Mouse (Mus musculus) MEL (cell line): ENCODE measurements around the gene Phospho2. TPM values are rescaled to one million over a fixed set of nuclear protein-coding genes. Genes with fewer than 3 reads are reported as not detected.

Experiments used
- DNase-seq: peaks from one replicate; pipeline ENCODE4 v3.0.0; 2011; ENCODE audit warnings: low read depth, low spot score
- H3K27ac ChIP-seq: 2 replicates; pipeline ENCODE4 v1.5.1; 2012; ENCODE audit warnings: low read depth, mild to moderate bottlenecking, control low read depth, low read length, moderate library complexity; ENCODE audit not compliant: control insufficient read depth
- H3K27me3 ChIP-seq, 2 experiments: fragments of 150-350 bp in 1 of 2; sonication (generic) in 1 of 2; 2 replicates each; pipeline ENCODE4 v1.6.1; 2012; ENCODE audit warnings: low read length in 2 of 2, mild to moderate bottlenecking in 2 of 2, improper control_type of control experiment in 1 of 2, moderate library complexity in 1 of 2; ENCODE audit not compliant: insufficient read depth in 2 of 2, control insufficient read depth in 1 of 2
- H3K36me3 ChIP-seq, 2 experiments: 2 replicates each; pipeline ENCODE4 v1.6.1; 2012 to 2014; ENCODE audit warnings: low read length in 2 of 2, improper control_type of control experiment in 1 of 2, inconsistent platforms in 1 of 2, mild to moderate bottlenecking in 1 of 2; ENCODE audit not compliant: insufficient read depth in 2 of 2, control insufficient read depth in 1 of 2
- H3K4me1 ChIP-seq, 2 experiments: fragments of 150-350 bp in 1 of 2; sonication (generic) in 1 of 2; 2 replicates each; pipeline ENCODE4 v1.6.1; 2012; ENCODE audit warnings: low read length in 2 of 2, improper control_type of control experiment in 1 of 2, mild to moderate bottlenecking in 1 of 2; ENCODE audit not compliant: insufficient read depth in 2 of 2, control insufficient read depth in 1 of 2
- H3K4me3 ChIP-seq, 2 experiments: fragments of 150-350 bp in 1 of 2; sonication (generic) in 1 of 2; 2 replicates each; pipeline ENCODE4 v1.5.1; 2012; ENCODE audit warnings: low read depth in 2 of 2, low read length in 2 of 2, mild to moderate bottlenecking in 2 of 2, moderate library complexity in 2 of 2, control low read depth in 1 of 2, improper control_type of control experiment in 1 of 2; ENCODE audit not compliant: control insufficient read depth in 1 of 2, insufficient read depth in 1 of 2
- H3K79me2 ChIP-seq: 2 replicates; pipeline ENCODE4 v1.6.1; 2012; ENCODE audit warnings: mild to moderate bottlenecking, low read length, moderate library complexity; ENCODE audit not compliant: control insufficient read depth, poor library complexity, insufficient read depth
- H3K9ac ChIP-seq: 2 replicates; pipeline ENCODE4 v1.6.1; 2012; ENCODE audit warnings: low read depth, mild to moderate bottlenecking, control low read depth, low read length, moderate library complexity; ENCODE audit not compliant: control insufficient read depth, poor library complexity, severe bottlenecking
- H3K9me3 ChIP-seq: fragments of 150-350 bp; sonication (generic); replicated peaks from 2 replicates; pipeline ENCODE4 v1.6.1; 2012; ENCODE audit warnings: mild to moderate bottlenecking, low read length, improper control_type of control experiment, moderate library complexity; ENCODE audit not compliant: insufficient read depth
- BHLHE40 ChIP-seq: IDR thresholded peaks from 2 replicates; pipeline ENCODE4 v1.6.1; 2012; ENCODE audit warnings: low read depth, mild to moderate bottlenecking, inconsistent platforms, low read length, improper control_type of control experiment, borderline replicate concordance
- CHD2 ChIP-seq: IDR thresholded peaks from 2 replicates; pipeline ENCODE4 v1.6.1; 2011; ENCODE audit warnings: low read length, improper control_type of control experiment
- CTCF ChIP-seq, 3 experiments: IDR thresholded peaks in 2 of 3; conservative IDR thresholded peaks in 1 of 3; 2 replicates each; pipeline ENCODE4 v1.5.1; 2011 to 2012; ENCODE audit warnings: low read length in 3 of 3, low read depth in 2 of 3, mild to moderate bottlenecking in 2 of 3, improper control_type of control experiment in 1 of 3, inconsistent platforms in 1 of 3, mixed read lengths in 1 of 3, moderate library complexity in 1 of 3; ENCODE audit not compliant: control insufficient read depth in 1 of 3, insufficient read depth in 1 of 3, poor library complexity in 1 of 3, severe bottlenecking in 1 of 3
- ELF1 ChIP-seq: IDR thresholded peaks from 2 replicates; pipeline ENCODE4 v1.6.1; 2014; ENCODE audit warnings: low read depth, mild to moderate bottlenecking, inconsistent platforms, low read length, improper control_type of control experiment, moderate library complexity
- GABPA ChIP-seq: IDR thresholded peaks from 2 replicates; pipeline ENCODE4 v1.6.1; 2012; ENCODE audit warnings: low read depth, mild to moderate bottlenecking, inconsistent platforms, low read length, improper control_type of control experiment, moderate library complexity
- GATA1 ChIP-seq: IDR thresholded peaks from 2 replicates; pipeline ENCODE4 v1.6.1; 2011; ENCODE audit warnings: low read depth, low read length, improper control_type of control experiment
- HCFC1 ChIP-seq: IDR thresholded peaks from 2 replicates; pipeline ENCODE4 v1.6.1; 2012; ENCODE audit warnings: low read depth, mild to moderate bottlenecking, inconsistent platforms, low read length, improper control_type of control experiment, moderate library complexity
- KAT2A ChIP-seq: conservative IDR thresholded peaks from 2 replicates; pipeline ENCODE4 v1.6.1; 2012; ENCODE audit warnings: low read depth, low read length, improper control_type of control experiment, inconsistent platforms
- MEF2A ChIP-seq: IDR thresholded peaks from 2 replicates; pipeline ENCODE4 v1.6.1; 2014; ENCODE audit warnings: low read depth, mild to moderate bottlenecking, inconsistent platforms, low read length, improper control_type of control experiment; ENCODE audit not compliant: poor library complexity, insufficient replicate concordance, severe bottlenecking; ENCODE audit errors: extremely low read depth
- MXI1 ChIP-seq: IDR thresholded peaks from 2 replicates; pipeline ENCODE4 v1.6.1; 2011; ENCODE audit warnings: mild to moderate bottlenecking, low read depth, low read length, improper control_type of control experiment
- NELFE ChIP-seq: IDR thresholded peaks from 2 replicates; pipeline ENCODE4 v1.6.1; 2011; ENCODE audit warnings: low read depth, low read length, improper control_type of control experiment
- POLR2A ChIP-seq, 2 experiments: IDR thresholded peaks; 2 replicates each; pipeline ENCODE4 v1.6.1; 2011 to 2012; ENCODE audit warnings: low read length in 2 of 2, mild to moderate bottlenecking in 2 of 2, control low read depth in 1 of 2, improper control_type of control experiment in 1 of 2, low read depth in 1 of 2, moderate library complexity in 1 of 2; ENCODE audit not compliant: control insufficient read depth in 1 of 2, insufficient read depth in 1 of 2, poor library complexity in 1 of 2
- RAD21 ChIP-seq: IDR thresholded peaks from 2 replicates; pipeline ENCODE4 v1.6.1; 2011; ENCODE audit warnings: mild to moderate bottlenecking, low read depth, low read length, improper control_type of control experiment
- SMC3 ChIP-seq: IDR thresholded peaks from 2 replicates; pipeline ENCODE4 v1.6.1; 2011; ENCODE audit warnings: low read depth, low read length, improper control_type of control experiment
- TAL1 ChIP-seq: IDR thresholded peaks from 2 replicates; pipeline ENCODE4 v1.6.1; 2012; ENCODE audit warnings: mild to moderate bottlenecking, inconsistent platforms, low read length, moderate library complexity, mixed read lengths
- TBP ChIP-seq: IDR thresholded peaks from 2 replicates; pipeline ENCODE4 v1.8.0; 2011; ENCODE audit warnings: low read depth, low read length, improper control_type of control experiment
- ZKSCAN1 ChIP-seq: IDR thresholded peaks from 2 replicates; pipeline ENCODE4 v1.6.1; 2012; ENCODE audit warnings: low read depth, mild to moderate bottlenecking, inconsistent platforms, low read length, improper control_type of control experiment, moderate library complexity
- ZNF384 ChIP-seq: IDR thresholded peaks from 2 replicates; pipeline ENCODE4 v1.6.1; 2012; ENCODE audit warnings: low read depth, mild to moderate bottlenecking, inconsistent platforms, low read length, improper control_type of control experiment
- polyA plus RNA-seq, 2 experiments: library from polyadenylated mRNA; stranded (reverse) in 1 of 2; unstranded in 1 of 2; fragments of >175 nt in 1 of 2; fragments of >200 nt in 1 of 2; gene quantifications; 2 replicates each; pipeline versions ENCODE4 v1.2.1 to v1.2.4; 2012; ENCODE audit warnings: low replicate concordance in 2 of 2, low read depth in 1 of 2; ENCODE audit not compliant: insufficient read length in 2 of 2, insufficient read depth in 1 of 2, missing spikeins in 1 of 2
- total RNA-seq: library from RNA; depleted of rRNA; stranded (reverse); fragments of 300-350 nt; gene quantifications from 2 replicates; pipeline ENCODE4 v1.2.3, GENCODE M21; 2012

The Phospho2 gene
- total and polyA plus RNA-seq, 3 experiments: 11.8 to 13.2 TPM; not detected in 1

GRCm38 (mm10) chr2:69790285-69790684, 862 bp downstream of the Phospho2 start (continued):
- peak; percentile 57 for TF ChIP-seq GATA1
- no peak for TF ChIP-seq BHLHE40
- 0 out of 2 replicates have a peak, but pooled peaks have one; percentile 33 for TF ChIP-seq NELFE
- TF ChIP-seq ZKSCAN1: no peak
- 0 out of 2 replicates have a peak, but pooled peaks have one; percentile 22 for TF ChIP-seq ELF1
- no peak for TF ChIP-seq MEF2A
- TF ChIP-seq TBP: peak; percentile 73
- no peak for TF ChIP-seq TAL1
- TF ChIP-seq RAD21: peak; percentile 48
- peak; percentile 74 to 97 (median 77) for TF ChIP-seq CTCF (IDR thresholded peaks at IDR 0.05 in 2 of 3, conservative IDR thresholded peaks at IDR 0.05 in 1 of 3; ENCODE audit: control insufficient read depth in 1 of 3, insufficient read depth in 1 of 3, low read depth in 2 of 3, low read length in 3 of 3, poor library complexity in 1 of 3, severe bottlenecking in 1 of 3)

- Histone ChIP-seq H3K36me3 (peaks cover 7 to 9% of the 10 kb centered on the region in 2 experiments; a peak in 3 of 4 replicates), H3K27ac (no peak overlapping the region), H3K79me2 (0 out of 2 replicates have a peak, but pooled peaks cover 3% of the 10 kb centered on the region), H3K4me3 (peak overlapping the region in 1 of 2 experiments; percentile 83; a peak in 3 of 4 replicates)
- peak; percentile 56 for TF ChIP-seq ZNF384
- TF ChIP-seq NELFE: no peak
- TF ChIP-seq, all 39 proteins: peak for 1
- DNase-seq: no peak
- no peak overlapping the region for H3K9ac ChIP-seq
- peaks cover 3 to 6% of the 10 kb centered on the region in 2 experiments; a peak in 3 of 4 replicates for H3K4me1 ChIP-seq
- H3K9me3 ChIP-seq: no peaks in the 10 kb centered on the region
- no peaks in the 10 kb centered on the region for H3K27me3 ChIP-seq
These were observed 1.3 kb downstream of the Phospho2 start for GRCm38 (mm10) chr2:69790722-69791121.

- H3K27me3 ChIP-seq: no peaks in the 10 kb centered on the region
- H3K9me3 ChIP-seq: no peaks in the 10 kb centered on the region
- H3K79me2 ChIP-seq: no peaks in the 10 kb centered on the region
- H3K9ac ChIP-seq: peak overlapping the region; percentile 48
- H3K4me1 ChIP-seq: peaks cover 2 to 14% of the 10 kb centered on the region in 2 experiments
- H3K4me3 ChIP-seq: peak overlapping the region; percentile 74 to 82; a peak in 3 of 4 replicates
- DNase-seq: peak; percentile 94
- peaks cover 0 to 17% of the 10 kb centered on the region in 2 experiments; a peak in 2 of 4 replicates for H3K36me3 ChIP-seq
- TF ChIP-seq SMC3: peak; percentile 35
- peak; percentile 47; the same call in 1 of the 2 replicates for TF ChIP-seq MXI1
- TF ChIP-seq GATA1: 0 out of 2 replicates have a peak, but pooled peaks have one; percentile 29
- no peak for TF ChIP-seq GABPA
- 0 out of 2 replicates have a peak, but pooled peaks have one; percentile 21 for TF ChIP-seq HCFC1
- TF ChIP-seq POLR2A (IDR thresholded peaks at IDR 0.05; ENCODE audit: control insufficient read depth in 1 of 2, insufficient read depth in 1 of 2, low read depth in 1 of 2, low read length in 2 of 2, poor library complexity in 1 of 2): peak in 1 of 2 experiments; percentile 29; a peak in 1 of 4 replicates
- TF ChIP-seq KAT2A: no peak
- no peak for TF ChIP-seq CHD2
- TF ChIP-seq TAL1: peak; percentile 37
- peak; percentile 72 to 85 (median 84) for TF ChIP-seq CTCF (IDR thresholded peaks at IDR 0.05 in 2 of 3, conservative IDR thresholded peaks at IDR 0.05 in 1 of 3; ENCODE audit: control insufficient read depth in 1 of 3, insufficient read depth in 1 of 3, low read depth in 2 of 3, low read length in 3 of 3, poor library complexity in 1 of 3, severe bottlenecking in 1 of 3)
- TF ChIP-seq TBP: peak; percentile 51; the same call in 1 of the 2 replicates
- TF ChIP-seq, all 39 proteins: peak for 8
- peak overlapping the region; percentile 65 for H3K27ac ChIP-seq
These were observed 13.5 kb downstream of the Phospho2 start for GRCm38 (mm10) chr2:69802911-69803312.
